Mouse (Mus musculus) forebrain, postnatal 0 days (tissue): Measurements from ENCODE around the gene A030003K21Rik. TPM values are rescaled to one million over a fixed set of nuclear protein-coding genes. Genes with fewer than 3 reads are reported as not detected.
"Not testable (repeated sequence)": the region's sequence is repeated elsewhere in the genome, so short reads cannot be mapped to it uniquely, and the experiment has no call there.

ENCODE experiments used
- ATAC-seq: fragments of 200-750 bp; cut with Nextera tagmentation; 2 replicates; pipeline ENCODE4 v1.8.0; 2017; ENCODE audit warnings: mild to moderate bottlenecking, moderate library complexity
- DNase-seq: peaks from one replicate; pipeline ENCODE4 v3.0.0-alpha.2; 2015
- H3K27ac ChIP-seq: fragments of 300-500 bp; sonication (generic); 2 replicates; pipeline ENCODE4 v1.5.1; 2014; ENCODE audit warnings: low read depth, mild to moderate bottlenecking, antibody characterized with exemption, low read length, moderate library complexity, mixed read lengths
- H3K27me3 ChIP-seq: fragments of 300-500 bp; sonication (generic); 2 replicates; pipeline ENCODE4 v1.6.1; 2014; ENCODE audit warnings: mild to moderate bottlenecking, low read length, mixed read lengths; ENCODE audit not compliant: insufficient read depth
- H3K36me3 ChIP-seq: fragments of 300-500 bp; sonication (generic); 2 replicates; pipeline ENCODE4 v1.6.1; 2014; ENCODE audit warnings: mild to moderate bottlenecking, moderate library complexity; ENCODE audit not compliant: insufficient read depth
- H3K4me1 ChIP-seq: fragments of 300-500 bp; sonication (generic); 2 replicates; pipeline ENCODE4 v1.6.1; 2014; ENCODE audit warnings: antibody characterized with exemption; ENCODE audit not compliant: insufficient read depth
- H3K4me2 ChIP-seq: fragments of 300-500 bp; sonication (generic); 2 replicates; pipeline ENCODE4 v1.6.1; 2014; ENCODE audit warnings: low read depth, mild to moderate bottlenecking, moderate library complexity
- H3K4me3 ChIP-seq: fragments of 300-500 bp; sonication (generic); 2 replicates; pipeline ENCODE4 v1.5.1; 2014; ENCODE audit warnings: low read depth, low read length, mixed read lengths
- H3K9ac ChIP-seq: fragments of 300-500 bp; sonication (generic); 2 replicates; pipeline ENCODE4 v1.6.1; 2014; ENCODE audit warnings: mild to moderate bottlenecking
- H3K9me3 ChIP-seq: fragments of 300-500 bp; sonication (generic); 2 replicates; pipeline ENCODE4 v1.6.1; 2016; ENCODE audit warnings: low read length
- CTCF ChIP-seq: sonication (generic); IDR thresholded peaks from 2 replicates; pipeline ENCODE4 v1.5.1; 2016; ENCODE audit warnings: antibody characterized with exemption, control low read depth, low read depth
- WGBS: fragments of 180-500 bp; shearing (Covaris S2); extraction: QIAGEN DNeasy Blood & Tissue Kit; methylation state at CpG from one replicate; pipeline ENCODE4 v1.1.7; 2014; 5-methylcytosine and 5-hydroxymethylcytosine counted together
- polyA plus RNA-seq: library from polyadenylated mRNA; unstranded; fragments of >200 nt; fragmentation: Nextera tagmentation; extraction: Ambion mirVana; gene quantifications from 2 replicates; pipeline ENCODE4 v1.2.1, GENCODE M21; 2015
- total RNA-seq: library from RNA; depleted of rRNA; stranded (reverse); fragments of >200 nt; gene quantifications from 2 replicates; pipeline ENCODE4 v1.2.3, GENCODE M21; 2014

A030003K21Rik gene
- total and polyA plus RNA-seq, 2 experiments from 2014 or later, result not detected

DNA sequence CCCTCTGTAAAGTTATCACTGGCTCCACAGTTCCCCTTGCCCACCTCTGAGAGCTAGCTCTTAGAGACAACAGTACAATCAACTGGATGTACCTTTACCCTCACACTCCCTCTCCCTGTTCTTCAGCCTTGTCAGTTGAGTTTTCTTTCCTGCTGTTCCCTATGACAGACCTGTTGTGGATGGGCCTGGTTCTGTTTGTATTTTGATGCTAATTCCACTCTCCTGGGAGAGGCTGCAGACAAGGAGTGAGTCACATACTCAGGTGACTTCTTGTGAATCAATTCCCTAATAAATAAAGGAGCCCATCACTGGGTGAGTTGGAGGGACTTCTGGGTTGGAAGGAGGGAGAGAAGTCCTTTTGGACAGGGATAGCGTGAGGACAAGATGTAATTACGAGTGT, 5.4 kb upstream of the A030003K21Rik start:
- Histone ChIP-seq H3K4me1 (no peaks in the 10 kb centered on the region), H3K4me3 (no peak overlapping the region), H3K27ac (no peak overlapping the region), H3K9me3 (no peaks in the 10 kb centered on the region), H3K4me2 (no peak overlapping the region), H3K27me3 (no peaks in the 10 kb centered on the region), H3K9ac (no peak overlapping the region), H3K36me3 (no peaks in the 10 kb centered on the region)
- TF ChIP-seq CTCF, result no peak
- ATAC-seq (no peak), DNase-seq (no peak)
- 90% methylated on average over 2 of the region's 2 CpGs for WGBS

DNA sequence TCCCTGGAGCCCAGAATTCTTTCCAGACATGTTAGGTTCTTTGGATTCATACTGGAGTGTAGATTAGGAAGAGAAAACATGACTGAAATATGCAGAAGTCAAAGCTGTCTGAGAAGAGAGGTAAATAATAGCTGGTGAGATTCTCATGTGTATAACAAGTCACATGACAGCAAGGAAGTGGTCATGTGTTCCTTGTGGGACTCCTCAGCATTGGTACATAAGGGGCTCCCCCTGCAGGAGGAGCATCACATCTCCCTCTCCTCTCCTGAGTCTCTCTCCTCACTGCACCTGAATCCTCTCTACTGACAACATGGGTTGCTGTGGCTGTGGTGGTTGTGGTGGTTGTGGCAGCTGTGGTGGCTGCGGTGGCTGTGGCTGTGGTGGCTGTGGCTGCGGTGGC, 2.8 kb upstream of the A030003K21Rik start:
- H3K27me3 ChIP-seq, H3K27ac ChIP-seq, H3K9me3 ChIP-seq, DNase-seq, H3K36me3 ChIP-seq, ATAC-seq, H3K4me3 ChIP-seq, H3K4me2 ChIP-seq, H3K4me1 ChIP-seq, H3K9ac ChIP-seq: not testable (repeated sequence)
- 94% methylated on average over 2 of the region's 2 CpGs for WGBS

DNA sequence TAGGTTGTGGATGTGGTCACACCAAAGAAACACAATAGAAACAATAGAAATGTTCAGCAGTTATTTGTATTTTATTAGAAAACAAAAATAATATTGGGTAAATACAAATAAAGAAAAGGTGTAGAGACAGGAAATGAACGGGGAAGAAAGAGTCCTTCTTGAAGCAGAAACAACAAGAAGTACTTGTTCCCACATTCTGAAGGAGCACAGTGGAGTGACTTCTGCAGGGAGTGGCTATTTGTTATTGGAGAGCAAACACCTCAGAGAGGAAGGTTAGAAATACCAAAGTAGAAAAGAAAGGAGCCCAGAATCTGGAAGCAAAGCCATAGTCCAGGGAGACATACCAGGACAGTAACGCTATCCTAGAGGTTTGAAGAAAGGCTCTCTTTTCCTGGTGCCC, 683 bp downstream of the A030003K21Rik start:
- H3K4me3 ChIP-seq, H3K4me2 ChIP-seq, ATAC-seq, H3K9me3 ChIP-seq, H3K27me3 ChIP-seq, DNase-seq, H3K36me3 ChIP-seq, H3K9ac ChIP-seq, H3K27ac ChIP-seq, H3K4me1 ChIP-seq: not testable (repeated sequence)
- WGBS, result 94% methylated on average over 1 of the region's 2 CpGs

DNA sequence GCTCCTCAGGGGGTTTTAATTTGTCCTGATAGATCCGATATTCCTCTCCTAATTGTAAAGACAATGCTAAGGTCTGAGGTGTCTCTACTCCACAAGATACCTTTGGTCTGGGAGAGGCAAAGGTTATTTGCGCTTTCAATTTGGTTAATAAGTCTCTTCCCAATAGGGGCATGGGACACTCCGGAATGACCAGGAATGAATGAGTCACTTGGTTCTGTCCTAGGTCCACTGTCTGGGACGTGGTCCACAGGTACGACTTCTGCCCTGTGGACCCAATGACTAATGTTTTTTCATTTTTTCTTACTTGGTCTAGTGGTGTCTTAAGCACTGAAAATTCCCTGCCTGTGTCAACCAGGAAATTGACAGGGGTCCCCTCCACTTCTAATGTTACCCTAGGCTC, 4.5 kb downstream of the A030003K21Rik start:
- 95% methylated on average over 5 of the region's 5 CpGs for WGBS
- ATAC-seq, result no peak
- H3K36me3 ChIP-seq, result no peaks in the 10 kb centered on the region
- no peaks in the 10 kb centered on the region for H3K9me3 ChIP-seq
- no peak overlapping the region for H3K4me2 ChIP-seq
- no peak overlapping the region for H3K9ac ChIP-seq
- no peak for DNase-seq
- H3K4me3 ChIP-seq, result no peak overlapping the region
- H3K27me3 ChIP-seq, result no peaks in the 10 kb centered on the region
- no peaks in the 10 kb centered on the region for H3K4me1 ChIP-seq
- TF ChIP-seq CTCF, result no peak
- no peak overlapping the region for H3K27ac ChIP-seq

DNA sequence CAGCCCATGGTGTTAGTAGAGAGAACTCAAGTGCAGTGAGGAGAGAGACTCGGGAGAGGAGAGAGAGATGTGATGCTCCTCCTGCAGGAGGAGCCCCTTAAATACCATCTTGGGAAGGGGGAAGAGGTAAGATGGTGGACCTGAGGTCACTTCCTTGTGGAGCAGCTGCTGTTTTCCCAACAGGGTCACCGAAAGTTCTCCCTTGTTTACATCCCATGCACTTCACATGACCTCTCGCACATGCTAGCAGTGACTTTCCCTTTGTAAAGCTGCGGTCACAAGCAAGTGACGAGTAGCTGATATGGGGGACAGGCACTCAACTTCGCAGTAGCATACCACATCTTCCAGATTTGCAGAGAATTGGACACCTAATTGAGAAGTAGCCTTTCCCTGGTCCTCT, 11.9 kb downstream of the A030003K21Rik start, which contains the start of gene Gm6217:
TSS of gene Gm6217 (minus strand) at position 74 of the 400 bp plus-strand sequence.
- not testable (repeated sequence) for H3K9me3 ChIP-seq, H3K4me2 ChIP-seq, DNase-seq, H3K4me1 ChIP-seq, H3K27me3 ChIP-seq, H3K36me3 ChIP-seq, H3K4me3 ChIP-seq, H3K9ac ChIP-seq, ATAC-seq, H3K27ac ChIP-seq
- no CpG with 5 or more reads among the region's 6 CpGs for WGBS

DNA sequence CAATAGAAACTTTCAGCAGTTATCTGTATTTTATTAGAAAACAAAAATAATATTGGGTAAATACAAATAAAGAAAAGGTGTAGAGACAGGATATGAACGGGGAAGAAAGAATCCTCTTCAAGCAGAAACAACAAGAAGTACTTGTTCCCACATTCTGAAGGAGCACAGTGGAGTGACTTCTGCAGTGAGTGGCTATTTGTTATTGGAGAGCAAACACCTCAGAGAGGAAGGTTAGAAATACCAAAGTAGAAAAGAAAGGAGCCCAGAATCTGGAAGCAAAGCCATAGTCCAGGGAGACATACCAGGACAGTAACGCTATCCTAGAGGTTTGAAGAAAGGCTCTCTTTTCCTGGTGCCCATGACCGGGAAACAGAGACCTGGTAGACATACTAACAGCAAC, 12.6 kb downstream of the A030003K21Rik start:
- H3K36me3 ChIP-seq, H3K4me3 ChIP-seq, H3K9me3 ChIP-seq, H3K4me1 ChIP-seq, DNase-seq, H3K9ac ChIP-seq, H3K27me3 ChIP-seq, H3K27ac ChIP-seq, ATAC-seq, H3K4me2 ChIP-seq: not testable (repeated sequence)
- 96% methylated on average over 2 of the region's 3 CpGs for WGBS

DNA sequence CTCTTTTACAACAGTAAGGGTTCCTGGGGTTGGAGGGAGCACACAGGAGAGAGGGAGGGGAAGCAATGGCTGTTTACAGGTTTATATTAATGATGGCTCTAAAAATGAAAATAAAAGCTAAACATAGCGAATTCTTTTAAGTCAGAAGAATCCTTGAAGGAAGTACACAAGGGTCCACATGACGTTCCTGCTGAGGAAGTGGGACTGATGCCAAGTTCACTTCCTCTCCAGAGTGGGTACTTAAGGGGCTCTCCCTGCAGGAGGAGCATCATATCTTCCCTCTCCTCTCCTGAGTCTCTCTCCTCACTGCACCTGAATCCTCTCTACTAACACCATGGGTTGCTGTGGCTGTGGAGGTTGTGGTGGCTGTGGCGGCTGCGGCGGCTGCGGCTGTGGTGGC, 18.5 kb downstream of the A030003K21Rik start, which contains the start of gene A030014E15Rik:
TSS of gene A030014E15Rik (plus strand) at position 268 of the 400 bp plus-strand sequence.
- Histone ChIP-seq H3K27ac (no peak within 1 kb of the TSS), H3K27me3 (no peaks in the 10 kb centered on the region), H3K4me3 (no peak within 1 kb of the TSS), H3K9me3 (no peaks in the 10 kb centered on the region), H3K4me1 (no peaks in the 10 kb centered on the region), H3K36me3 (no peaks in the 10 kb centered on the region), H3K4me2 (no peak within 1 kb of the TSS), H3K9ac (no peak within 1 kb of the TSS)
- no peak for ATAC-seq
- TF ChIP-seq CTCF, result no peak
- no peak for DNase-seq
- 89% methylated on average over 6 of the region's 6 CpGs for WGBS

DNA sequence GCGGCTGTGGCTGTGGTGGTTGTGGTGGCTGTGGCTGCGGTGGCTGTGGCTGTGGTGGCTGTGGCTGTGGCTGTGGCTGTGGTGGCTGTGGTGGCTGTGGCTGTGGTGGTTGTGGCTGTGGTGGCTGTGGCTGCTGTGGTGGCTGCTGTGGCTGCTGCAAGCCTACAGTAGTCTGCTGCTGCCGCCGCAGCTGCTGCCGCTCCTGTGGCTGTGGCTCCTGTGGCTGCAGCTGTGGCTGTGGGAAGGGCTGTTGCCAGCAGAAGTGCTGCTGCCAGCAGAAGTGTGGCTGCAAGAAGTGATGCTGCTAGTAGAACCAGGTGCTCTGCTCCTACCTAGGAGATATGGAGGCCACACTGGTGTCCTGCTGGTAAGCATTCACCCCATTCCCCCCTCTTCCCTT, 29.8 kb downstream of the A030003K21Rik start:
- not testable (repeated sequence) for H3K36me3 ChIP-seq, H3K27ac ChIP-seq, H3K4me3 ChIP-seq, H3K4me2 ChIP-seq, ATAC-seq, H3K9ac ChIP-seq, DNase-seq, H3K4me1 ChIP-seq, H3K27me3 ChIP-seq, H3K9me3 ChIP-seq
- WGBS, result 98% methylated on average over 5 of the region's 5 CpGs
